Mouse (Mus musculus) adipocyte (in vitro differentiated cells): ENCODE measurements at regions not wholly inside any gene's neighbourhood (a gene's known extent, or its start where the extent isn't known, plus 50 kb on each side); places are given as distances from the start of the nearest gene placed in this dataset.

Experiments
- DNase-seq: peaks from one replicate; pipeline ENCODE4 v3.0.0-alpha.2; 2016; ENCODE audit warnings: low spot score

GRCm38 (mm10) chrX:81616397-81616796 lies 158.5 kb upstream of the 4930595M18Rik start:
- peak; percentile 5 for DNase-seq
